Mouse (Mus musculus): Measurements from ENCODE around the gene Rtkn.

Rtkn gene

GRCm38 (mm10) chr6:83172240-83172920, 37.1 kb downstream of the Rtkn start:
- no peak for DNase-seq (ENCODE audit: low spot score)

GRCm38 (mm10) chr6:83175996-83176395, 40.7 kb downstream of the Rtkn start:
- DNase-seq (ENCODE audit: low spot score): no peak

- DNase-seq (ENCODE audit: low spot score): no peak
Observed at GRCm38 (mm10) chr6:83179390-83180117, 44.3 kb downstream of the Rtkn start.

- no peak for DNase-seq (ENCODE audit: low spot score)
Observed at GRCm38 (mm10) chr6:83180605-83181004, 45.3 kb downstream of the Rtkn start.

GRCm38 (mm10) chr6:83184858-83185435, 49.7 kb downstream of the Rtkn start:
- DNase-seq (ENCODE audit: low spot score): no peak

- DNase-seq (ENCODE audit: low spot score): no peak
Observed at GRCm38 (mm10) chr6:83185895-83186861, 50.9 kb downstream of the Rtkn start.

- DNase-seq (ENCODE audit: low spot score): no peak
Observed at GRCm38 (mm10) chr6:83186946-83187345, 51.7 kb downstream of the Rtkn start.

- no peak for DNase-seq (ENCODE audit: low spot score)
Observed at GRCm38 (mm10) chr6:83193571-83193970, 58.3 kb downstream of the Rtkn start.

GRCm38 (mm10) chr6:83197345-83198004, 62.2 kb downstream of the Rtkn start:
- DNase-seq (ENCODE audit: low spot score): no peak

Data from urinary bladder, postnatal 10 days (tissue).